Mouse (Mus musculus) liver, embryonic 14.5 days (tissue): ENCODE results near the gene Cyp1a1. TPM values are rescaled to one million over a fixed set of nuclear protein-coding genes. Genes with fewer than 3 reads are reported as not detected.
A peak's percentile ranks its signal among the peaks of the same experiment; 100 is the strongest.

Source experiments
- ATAC-seq: fragments of 200-750 bp; cut with Nextera tagmentation; 2 replicates; pipeline ENCODE4 v1.8.0; 2017; ENCODE audit warnings: moderate number of reproducible peaks, mild to moderate bottlenecking, moderate library complexity; ENCODE audit not compliant: insufficient read depth
- DNase-seq, 3 experiments: peaks; one replicate each; pipeline ENCODE4 v3.0.0-alpha.2; 2012 to 2013; ENCODE audit warnings: low read depth in 3 of 3, low spot score in 3 of 3
- H3K27ac ChIP-seq: fragments of 300-500 bp; sonication (generic); 2 replicates; pipeline ENCODE4 v1.5.1; 2014; ENCODE audit warnings: moderate library complexity, mild to moderate bottlenecking, control low read depth, inconsistent platforms
- H3K27me3 ChIP-seq: fragments of 300-500 bp; sonication (generic); 2 replicates; pipeline ENCODE4 v1.6.1; 2014; ENCODE audit warnings: mild to moderate bottlenecking, low read length, moderate library complexity; ENCODE audit not compliant: control insufficient read depth, insufficient read depth
- H3K36me3 ChIP-seq: fragments of 300-500 bp; sonication (generic); replicated peaks from 2 replicates; pipeline ENCODE4 v1.6.1; 2014; ENCODE audit warnings: low read depth; ENCODE audit not compliant: control insufficient read depth, insufficient read depth
- H3K4me1 ChIP-seq, 2 experiments: fragments of 200-500 bp in 1 of 2; fragments of 300-500 bp in 1 of 2; sonication (generic) in 1 of 2; replicated peaks; 2 replicates each; pipeline ENCODE4 v1.6.1; 2012 to 2014; ENCODE audit warnings: antibody characterized with exemption in 1 of 2, inconsistent platforms in 1 of 2, low read length in 1 of 2; ENCODE audit not compliant: control insufficient read depth in 2 of 2, insufficient read depth in 2 of 2
- H3K4me2 ChIP-seq: fragments of 300-500 bp; sonication (generic); 2 replicates; pipeline ENCODE4 v1.6.1; 2014; ENCODE audit warnings: low read depth, mild to moderate bottlenecking, control low read depth, moderate library complexity
- H3K4me3 ChIP-seq, 2 experiments: fragments of 200-500 bp in 1 of 2; fragments of 300-500 bp in 1 of 2; sonication (generic) in 1 of 2; 2 replicates each; pipeline ENCODE4 v1.5.1; 2012 to 2014; ENCODE audit warnings: low read depth in 2 of 2, low read length in 2 of 2, mild to moderate bottlenecking in 2 of 2, control low read depth in 1 of 2, inconsistent platforms in 1 of 2, moderate library complexity in 1 of 2; ENCODE audit not compliant: insufficient read depth in 1 of 2
- H3K9ac ChIP-seq: fragments of 300-500 bp; sonication (generic); replicated peaks from 2 replicates; pipeline ENCODE4 v1.6.1; 2014; ENCODE audit warnings: mild to moderate bottlenecking, control low read depth, moderate library complexity
- H3K9me3 ChIP-seq: fragments of 300-500 bp; sonication (generic); 2 replicates; pipeline ENCODE4 v1.6.1; 2016; ENCODE audit warnings: low read length, mixed read lengths; ENCODE audit not compliant: control insufficient read depth
- CTCF ChIP-seq: IDR thresholded peaks from 2 replicates; pipeline ENCODE4 v1.5.1; 2016; ENCODE audit warnings: antibody characterized with exemption, low read depth, control low read depth
- EP300 ChIP-seq: IDR thresholded peaks from 2 replicates; pipeline ENCODE4 v1.6.1; 2016; ENCODE audit warnings: antibody characterized with exemption, low read depth
- WGBS: fragments of 180-500 bp; shearing (Covaris S2); extraction: QIAGEN DNeasy Blood & Tissue Kit; methylation state at CpG from one replicate; pipeline ENCODE4 v1.1.7; 2014; ENCODE audit not compliant: insufficient replicate concordance; 5-methylcytosine and 5-hydroxymethylcytosine counted together
- polyA plus RNA-seq, 2 experiments: library from polyadenylated mRNA; depleted of rRNA in 1 of 2; stranded (reverse) in 1 of 2; unstranded in 1 of 2; fragments of >200 nt; fragmentation: Nextera tagmentation in 1 of 2; extraction: Ambion mirVana in 1 of 2; gene quantifications; 2 replicates each; pipeline versions ENCODE4 v1.2.1 to v1.2.3; 2012 to 2014

Gene Cyp1a1
- polyA plus RNA-seq, 2 experiments = 0.13 TPM; not detected in 1

DNA sequence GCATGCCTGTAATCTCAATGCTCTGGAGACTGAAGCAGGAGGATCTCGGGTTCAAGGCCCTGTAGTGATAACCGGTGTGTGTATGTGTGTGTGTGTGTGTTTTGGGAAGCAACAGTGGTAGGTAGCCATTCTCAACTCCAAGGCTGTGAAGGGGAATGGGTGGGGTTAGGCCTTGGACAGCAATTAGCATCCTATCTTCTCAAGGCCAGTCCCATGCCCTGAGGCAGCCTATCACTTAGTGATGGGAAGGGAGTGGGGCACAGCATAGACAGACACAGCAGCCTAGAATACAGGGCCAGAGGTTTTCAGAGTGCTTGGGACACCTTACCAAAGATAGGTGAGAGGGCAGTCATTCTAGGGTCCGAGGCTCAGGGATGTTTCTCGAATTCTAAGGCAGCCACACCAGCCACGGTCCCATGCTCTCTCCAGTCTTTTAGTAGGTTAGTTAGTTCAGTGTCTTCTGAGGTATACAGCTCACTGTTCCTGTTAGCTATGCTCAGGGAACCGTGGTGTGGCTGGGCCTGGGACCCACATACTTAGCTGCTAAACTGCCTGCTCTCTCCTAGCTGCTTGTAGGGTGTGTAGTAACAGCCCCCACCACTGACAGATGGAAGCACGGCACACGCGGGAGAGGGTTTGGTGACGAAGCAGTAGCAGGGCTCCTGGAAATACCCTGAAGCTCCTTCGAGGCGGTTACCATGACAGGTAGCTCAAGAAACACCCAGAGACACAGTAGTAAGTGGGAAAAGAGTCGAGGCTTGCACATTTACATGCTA, 45.8 kb upstream of the Cyp1a1 start:
- whole genome bisulfite sequencing = 58% methylated on average over 13 of the region's 13 CpGs
- Histone ChIP-seq H3K4me2 (peak overlapping the region; percentile 99; the same call in 1 of the 2 replicates), H3K9me3 (no peaks in the 10 kb centered on the region), H3K36me3 (no peaks in the 10 kb centered on the region), H3K9ac (peak overlapping the region; percentile 27; the same call in 1 of the 2 replicates), H3K27ac (peak overlapping the region; percentile 44), H3K4me1 (peaks cover 71 to 81% of the 10 kb centered on the region in 2 experiments), H3K27me3 (no peaks in the 10 kb centered on the region), H3K4me3 (no peak overlapping the region)
- no peak for DNase-seq
- TF ChIP-seq EP300 (no peak), CTCF (no peak)
- no peak for ATAC-seq

DNA sequence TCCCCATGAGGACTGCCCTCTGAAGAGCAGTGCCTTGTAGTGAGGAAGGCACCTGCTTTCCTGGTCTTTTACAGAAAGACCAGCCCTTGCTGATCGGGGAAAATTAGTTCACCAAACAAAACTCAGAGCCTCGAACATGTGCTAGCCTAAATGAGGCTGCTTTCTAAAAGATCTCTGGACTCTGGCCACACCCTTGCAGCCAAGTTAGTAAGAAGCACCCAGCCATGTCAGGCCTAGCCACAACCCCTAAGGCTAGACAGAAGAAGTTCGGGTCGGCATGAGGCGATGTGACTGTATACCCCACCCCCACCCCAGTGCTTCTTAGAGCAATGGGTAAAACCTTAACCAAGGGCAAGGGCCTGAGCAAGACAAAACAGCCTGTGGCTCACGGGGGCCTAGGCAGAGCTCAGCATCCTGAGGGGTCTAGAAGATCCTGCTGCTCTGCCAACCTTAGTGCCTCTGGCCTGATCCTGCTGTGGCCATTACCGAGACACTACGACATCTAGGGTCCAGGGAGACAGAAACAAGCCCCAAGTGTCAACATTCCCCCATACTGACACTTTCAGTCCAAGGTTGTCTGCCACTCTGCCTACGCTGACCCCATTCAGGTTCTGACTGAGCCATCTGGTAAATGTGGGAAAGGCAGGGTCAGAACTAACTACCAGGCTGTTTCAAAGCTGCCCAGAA, 44.4 kb upstream of the Cyp1a1 start:
- Histone ChIP-seq H3K4me1 (peaks cover 62 to 78% of the 10 kb centered on the region in 2 experiments), H3K27ac (peak overlapping the region; percentile 19), H3K4me2 (peak overlapping the region; percentile 99), H3K9me3 (no peaks in the 10 kb centered on the region), H3K36me3 (no peaks in the 10 kb centered on the region), H3K27me3 (no peaks in the 10 kb centered on the region), H3K4me3 (peak overlapping the region; percentile 55 to 64), H3K9ac (peak overlapping the region; percentile 61)
- no peak for ATAC-seq
- WGBS = 13% methylated on average over 9 of the region's 9 CpGs
- TF ChIP-seq CTCF = no peak
- DNase-seq = no peak

DNA sequence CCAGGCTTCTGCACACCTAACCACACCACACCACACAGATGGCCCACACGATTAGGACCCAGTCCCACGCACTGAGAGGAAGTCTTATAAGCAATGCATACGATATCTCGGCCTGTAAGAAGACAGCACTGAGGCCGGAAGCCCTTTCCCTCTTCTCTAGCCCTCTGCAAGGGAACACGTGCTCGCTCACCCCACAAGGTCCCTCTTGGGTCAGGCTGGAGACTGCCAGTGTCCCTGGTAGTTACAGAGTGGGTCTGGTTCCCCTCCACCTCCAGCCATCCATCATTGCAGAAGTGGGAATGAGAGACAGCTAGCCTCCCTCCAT, 43.9 kb upstream of the Cyp1a1 start:
- H3K4me1 ChIP-seq = peaks cover 57 to 75% of the 10 kb centered on the region in 2 experiments
- no peaks in the 10 kb centered on the region for H3K9me3 ChIP-seq
- peak overlapping the region; percentile 99 for H3K4me2 ChIP-seq
- ATAC-seq = peak; percentile 31
- WGBS = 3% methylated on average over 7 of the region's 7 CpGs
- no peaks in the 10 kb centered on the region for H3K36me3 ChIP-seq
- H3K27ac ChIP-seq = peak overlapping the region; percentile 19
- H3K4me3 ChIP-seq = peak overlapping the region; percentile 55 to 64
- DNase-seq = peak; percentile 59 to 61 (median 61)
- peak overlapping the region; percentile 61 for H3K9ac ChIP-seq
- H3K27me3 ChIP-seq = no peaks in the 10 kb centered on the region
- no peak for TF ChIP-seq EP300
- TF ChIP-seq CTCF = no peak

DNA sequence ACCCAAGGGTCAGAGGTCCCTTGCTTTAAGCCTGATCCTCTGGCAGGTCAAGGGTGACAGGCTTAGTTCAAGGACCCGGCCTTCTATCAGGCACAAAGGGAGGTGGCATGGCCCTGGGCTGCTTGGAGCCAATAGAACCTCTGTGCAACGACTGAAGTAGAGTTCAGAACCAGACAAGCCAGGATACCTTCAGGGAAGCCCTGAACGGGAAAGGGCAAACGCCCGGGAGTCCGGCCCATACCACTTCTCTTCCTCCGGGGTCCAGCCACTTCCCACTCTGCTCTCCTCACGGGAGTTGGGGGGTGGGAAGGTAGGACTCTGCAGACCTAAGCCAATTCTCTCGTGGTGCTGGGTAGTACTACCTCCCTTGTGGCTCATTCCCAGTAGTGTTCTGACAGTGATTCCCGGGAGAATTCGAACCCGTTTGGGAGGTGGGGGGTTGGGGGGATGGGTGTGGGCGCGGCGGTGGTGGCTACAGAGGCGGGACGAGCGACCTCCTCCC, 43.2 kb upstream of the Cyp1a1 start:
- under 1% methylated on average over 18 of the region's 18 CpGs for WGBS
- peak overlapping the region; percentile 19 for H3K27ac ChIP-seq
- peak overlapping the region; percentile 64 to 72 for H3K4me3 ChIP-seq
- H3K9ac ChIP-seq = peak overlapping the region; percentile 61
- DNase-seq (no peak), ATAC-seq (no peak)
- peak overlapping the region; percentile 99 for H3K4me2 ChIP-seq
- TF ChIP-seq EP300 (no peak), CTCF (no peak)
- H3K27me3 ChIP-seq = no peaks in the 10 kb centered on the region
- H3K4me1 ChIP-seq = peaks cover 51 to 69% of the 10 kb centered on the region in 2 experiments
- H3K9me3 ChIP-seq = no peaks in the 10 kb centered on the region
- no peaks in the 10 kb centered on the region for H3K36me3 ChIP-seq
